28 mouse cellular contexts compared by ENCODE assay signal in the genomic region with DNA sequence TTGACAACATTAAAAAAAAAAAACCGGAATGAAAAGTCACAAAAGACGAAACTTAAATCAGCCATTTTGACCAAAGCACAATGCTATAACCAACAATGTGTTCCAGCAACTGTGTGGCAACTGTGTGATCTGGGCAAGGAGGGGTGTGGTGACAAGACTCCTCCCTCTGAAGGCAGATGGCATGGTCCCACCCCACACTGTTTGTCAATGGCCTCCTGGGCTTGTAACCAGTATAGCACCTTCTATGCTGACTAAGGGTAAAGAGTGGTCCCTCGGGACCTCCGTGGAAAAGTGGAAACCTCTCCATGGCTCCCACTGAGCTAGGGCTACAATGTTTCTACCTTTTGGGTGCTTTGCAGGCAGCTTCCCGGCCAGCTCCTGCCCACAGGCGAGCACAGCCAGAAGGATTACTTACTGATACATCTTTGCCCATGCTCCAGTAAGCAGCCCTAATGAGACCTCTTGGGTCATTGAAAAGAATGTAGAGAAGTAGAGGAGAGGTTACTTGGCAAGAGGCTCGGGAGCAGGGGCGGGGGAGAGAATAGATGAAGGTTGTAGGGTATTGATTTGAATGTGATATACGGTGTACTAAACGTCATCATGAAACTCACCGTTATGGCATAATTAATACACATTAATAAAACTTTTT. TPM values are rescaled to one million over a fixed set of nuclear protein-coding genes. Genes with fewer than 3 reads are reported as not detected.
DNase-seq lines count a peak whose midpoint lies in the region; ATAC-seq lines count a peak whose summit lies in the region.
"Had no signal": no experiment of that assay in that cellular context is flagged by ENCODE, and none has a peak within 500 bp of the region (broad histone marks: within the 10 kb centered on the region; RNA-seq: fewer than 3 reads in every experiment).

No protein-coding gene starts in this region.

- ATAC-seq in forebrain, embryonic 14.5 days: 0 out of 2 replicates have a peak, but pooled peaks have one; percentile 44
- no peak for ATAC-seq in forebrain, embryonic 13.5 days
- no peak for ATAC-seq in neural tube, embryonic 15.5 days (ENCODE audit: low FRiP score)
- ATAC-seq in midbrain, embryonic 16.5 days: no peak
- ATAC-seq: CD4-positive, CD25-positive, alpha-beta regulatory T cell, adult 4 months; intestine, postnatal 0 days; liver, embryonic 12.5 days; Patski had no signal

- 49% methylated on average over 11 of the region's 11 CpGs for WGBS in forebrain, embryonic 14.5 days
- 51% methylated on average over 11 of the region's 11 CpGs for WGBS in forebrain, embryonic 13.5 days
- WGBS in neural tube, embryonic 15.5 days: 79% methylated on average over 11 of the region's 11 CpGs
- WGBS in midbrain, embryonic 16.5 days: 64% methylated on average over 11 of the region's 11 CpGs

- intact Hi-C loops in heart, postnatal 25 days (cut with DNase I): no loop called here

- no peak overlapping the region for H3K4me3 ChIP-seq in forebrain, embryonic 14.5 days (ENCODE audit: low read depth, low read length)
- H3K4me3 ChIP-seq in forebrain, embryonic 13.5 days: no peak overlapping the region
- no peak overlapping the region for H3K4me3 ChIP-seq in neural tube, embryonic 15.5 days (replicated peaks)
- no peak overlapping the region for H3K4me3 ChIP-seq in midbrain, embryonic 16.5 days (ENCODE audit: low read depth, low read length)
- H3K4me3 ChIP-seq: forebrain, embryonic 12.5 days; hindbrain, embryonic 10.5 days; limb, embryonic 12.5 days; liver, embryonic 12.5 days; midbrain, embryonic 12.5 days had no signal

- H3K4me1 ChIP-seq in forebrain, embryonic 14.5 days (ENCODE audit: control insufficient read depth, insufficient read depth, low read length): peaks cover 9% of the 10 kb centered on the region
- H3K4me1 ChIP-seq in forebrain, embryonic 13.5 days: peaks cover 21% of the 10 kb centered on the region
- H3K4me1 ChIP-seq in neural tube, embryonic 15.5 days: peaks cover 26% of the 10 kb centered on the region
- peaks cover 11% of the 10 kb centered on the region for H3K4me1 ChIP-seq in midbrain, embryonic 16.5 days (ENCODE audit: control insufficient read depth, insufficient read depth, low read length)
- H3K4me1 ChIP-seq: liver, embryonic 12.5 days had no signal

- H3K36me3 ChIP-seq in forebrain, embryonic 14.5 days (ENCODE audit: control insufficient read depth, insufficient read depth, low read length): no peaks in the 10 kb centered on the region
- no peaks in the 10 kb centered on the region for H3K36me3 ChIP-seq in forebrain, embryonic 13.5 days (ENCODE audit: poor library complexity, severe bottlenecking)
- H3K36me3 ChIP-seq in neural tube, embryonic 15.5 days: no peaks in the 10 kb centered on the region
- no peaks in the 10 kb centered on the region for H3K36me3 ChIP-seq in midbrain, embryonic 16.5 days (ENCODE audit: control insufficient read depth, insufficient read depth, low read length)
- H3K36me3 ChIP-seq: forebrain, embryonic 12.5 days; hindbrain, embryonic 10.5 days; limb, embryonic 12.5 days; liver, embryonic 12.5 days; midbrain, embryonic 12.5 days had no signal

- no peak overlapping the region for H3K27ac ChIP-seq in forebrain, embryonic 14.5 days (ENCODE audit: low read depth, low read length)
- H3K27ac ChIP-seq in forebrain, embryonic 13.5 days: no peak overlapping the region
- no peak overlapping the region for H3K27ac ChIP-seq in neural tube, embryonic 15.5 days (replicated peaks)
- no peak overlapping the region for H3K27ac ChIP-seq in midbrain, embryonic 16.5 days (ENCODE audit: low read length)
- H3K27ac ChIP-seq: forebrain, embryonic 12.5 days; hindbrain, embryonic 10.5 days; limb, embryonic 12.5 days; liver, embryonic 12.5 days; midbrain, embryonic 12.5 days had no signal

- DNase-seq in forebrain, embryonic 14.5 days (ENCODE audit: low spot score): no peak
- no peak for DNase-seq in neural tube, embryonic 10.5 days (ENCODE audit: extremely low spot score, low spot score)
- peak; percentile 54 for DNase-seq in gonadal fat pad, adult 2 months (ENCODE audit: low read depth)
- no peak for DNase-seq in heart, postnatal 25 days (ENCODE audit: low spot score)
- DNase-seq: adrenal gland, adult 2 months; cerebellum, adult 18-20 months; cerebellum, postnatal 36 days; gastrocnemius, postnatal 10 days; heart, adult 11 months; kidney, postnatal 36 days; lung, adult 18-20 months; lung, postnatal 10 days; right cerebral cortex, postnatal 4 days; thymus, adult 2 months; thymus, postnatal 4 days had no signal

- no peak overlapping the region for H3K4me2 ChIP-seq in forebrain, embryonic 14.5 days (ENCODE audit: low read length)
- H3K4me2 ChIP-seq in forebrain, embryonic 13.5 days: no peak overlapping the region
- H3K4me2 ChIP-seq in neural tube, embryonic 15.5 days: peak overlapping the region; percentile 68
- no peak overlapping the region for H3K4me2 ChIP-seq in midbrain, embryonic 16.5 days (ENCODE audit: low read length)
- H3K4me2 ChIP-seq: forebrain, embryonic 12.5 days; heart, embryonic 11.5 days; limb, embryonic 12.5 days; liver, embryonic 12.5 days; midbrain, embryonic 12.5 days had no signal

- no peak overlapping the region for H3K9ac ChIP-seq in forebrain, embryonic 14.5 days (ENCODE audit: low read length)
- no peak overlapping the region for H3K9ac ChIP-seq in forebrain, embryonic 13.5 days
- H3K9ac ChIP-seq in neural tube, embryonic 15.5 days (replicated peaks): no peak overlapping the region
- no peak overlapping the region for H3K9ac ChIP-seq in midbrain, embryonic 16.5 days (ENCODE audit: low read depth, low read length)
- H3K9ac ChIP-seq: forebrain, embryonic 12.5 days; limb, embryonic 12.5 days; liver, embryonic 12.5 days; midbrain, embryonic 12.5 days had no signal

- no peaks in the 10 kb centered on the region for H3K9me3 ChIP-seq in forebrain, embryonic 14.5 days (replicated peaks; ENCODE audit: control insufficient read depth, low read length)
- no peaks in the 10 kb centered on the region for H3K9me3 ChIP-seq in forebrain, embryonic 13.5 days (replicated peaks)
- no peaks in the 10 kb centered on the region for H3K9me3 ChIP-seq in neural tube, embryonic 15.5 days (replicated peaks)
- 0 out of 2 replicates have a peak, but pooled peaks cover 2% of the 10 kb centered on the region for H3K9me3 ChIP-seq in midbrain, embryonic 16.5 days (replicated peaks; ENCODE audit: control insufficient read depth, low read length, poor library complexity, severe bottlenecking)
- H3K9me3 ChIP-seq: forebrain, embryonic 12.5 days; hindbrain, embryonic 10.5 days; limb, embryonic 12.5 days; liver, embryonic 12.5 days; midbrain, embryonic 12.5 days had no signal

- H3K27me3 ChIP-seq in forebrain, embryonic 14.5 days (replicated peaks; ENCODE audit: control insufficient read depth, insufficient read depth, low read length): peaks cover 40% of the 10 kb centered on the region
- peaks cover 50% of the 10 kb centered on the region for H3K27me3 ChIP-seq in forebrain, embryonic 13.5 days
- H3K27me3 ChIP-seq in neural tube, embryonic 15.5 days (replicated peaks): peaks cover 43% of the 10 kb centered on the region
- peaks cover 36% of the 10 kb centered on the region for H3K27me3 ChIP-seq in midbrain, embryonic 16.5 days (ENCODE audit: control insufficient read depth, insufficient read depth, low read depth, low read length)

RNA-seq across cellular contexts. Expression of gene Cck, which starts 3.8 kb away (rescaled TPM):
- polyA plus RNA-seq in forebrain, embryonic 14.5 days (2014; fragmentation: Nextera tagmentation; extraction: Ambion mirVana): 27.1 and 30.2 TPM in 2 replicates
- polyA plus RNA-seq in forebrain, embryonic 13.5 days (2015; fragmentation: Nextera tagmentation; extraction: Ambion mirVana): 11.0 and 40.0 TPM in 2 replicates
- polyA plus RNA-seq in neural tube, embryonic 15.5 days (2015; fragmentation: Nextera tagmentation; extraction: Ambion mirVana): 102 and 127 TPM in 2 replicates
- polyA plus RNA-seq in gonadal fat pad, adult 2 months (2012; rRNA removed): 1.7 and 1.9 TPM in 2 replicates
- total RNA-seq in heart, postnatal 25 days (2021): not detected
- polyA plus RNA-seq in midbrain, embryonic 16.5 days (2015; fragmentation: Nextera tagmentation; extraction: Ambion mirVana): 26.5 and 41.5 TPM in 2 replicates
- total RNA-seq: monocyte, adult 5-6 weeks had no signal
- polyA plus RNA-seq: CD4-positive, CD25-positive, alpha-beta regulatory T cell, adult 4 months; Patski had no signal
